Mouse (Mus musculus) heart, embryonic 11.5 days (tissue): Measurements from ENCODE around the gene Bloc1s1. TPM values are rescaled to one million over a fixed set of nuclear protein-coding genes. Genes with fewer than 3 reads are reported as not detected.
A peak's percentile ranks its signal among the peaks of the same experiment; 100 is the strongest.

Experiments
- ATAC-seq: fragments of 200-750 bp; cut with Nextera tagmentation; replicated peaks from 2 replicates; pipeline ENCODE4 v1.8.0; 2017; ENCODE audit warnings: moderate library complexity; ENCODE audit not compliant: insufficient number of reproducible peaks, low FRiP score, low TSS enrichment
- H3K27ac ChIP-seq: fragments of 300-500 bp; sonication (generic); 2 replicates; pipeline ENCODE4 v1.5.1; 2014; ENCODE audit warnings: mild to moderate bottlenecking, low read depth, low read length
- H3K27me3 ChIP-seq: fragments of 300-500 bp; sonication (generic); 2 replicates; pipeline ENCODE4 v1.6.1; 2014; ENCODE audit warnings: mild to moderate bottlenecking, low read length, mixed read lengths; ENCODE audit not compliant: control insufficient read depth, insufficient read depth
- H3K36me3 ChIP-seq: fragments of 300-500 bp; sonication (generic); 2 replicates; pipeline ENCODE4 v1.6.1; 2014; ENCODE audit warnings: mild to moderate bottlenecking, low read length, moderate library complexity, mixed read lengths; ENCODE audit not compliant: control insufficient read depth, insufficient read depth
- H3K4me1 ChIP-seq: fragments of 300-500 bp; sonication (generic); 2 replicates; pipeline ENCODE4 v1.6.1; 2014; ENCODE audit warnings: low read length; ENCODE audit not compliant: control insufficient read depth, insufficient read depth
- H3K4me2 ChIP-seq: fragments of 300-500 bp; sonication (generic); 2 replicates; pipeline ENCODE4 v1.6.1; 2014; ENCODE audit warnings: mild to moderate bottlenecking, moderate library complexity
- H3K4me3 ChIP-seq: fragments of 300-500 bp; sonication (generic); 2 replicates; pipeline ENCODE4 v1.5.1; 2014; ENCODE audit warnings: low read depth, low read length
- H3K9ac ChIP-seq: fragments of 300-500 bp; sonication (generic); 2 replicates; pipeline ENCODE4 v1.6.1; 2014; ENCODE audit warnings: mild to moderate bottlenecking, low read depth, low read length, moderate library complexity
- H3K9me3 ChIP-seq: fragments of 300-500 bp; sonication (generic); replicated peaks from 2 replicates; pipeline ENCODE4 v1.6.1; 2016; ENCODE audit warnings: low read length; ENCODE audit not compliant: control insufficient read depth
- WGBS: fragments of 180-500 bp; shearing (Covaris S2); extraction: QIAGEN DNeasy Blood & Tissue Kit; methylation state at CpG from one replicate; pipeline ENCODE4 v1.1.7; 2014; ENCODE audit not compliant: insufficient replicate concordance; 5-methylcytosine and 5-hydroxymethylcytosine counted together
- polyA plus RNA-seq: library from polyadenylated mRNA; unstranded; fragments of >200 nt; fragmentation: Nextera tagmentation; extraction: Ambion mirVana; gene quantifications from 2 replicates; pipeline ENCODE4 v1.2.1, GENCODE M21; 2014

The Bloc1s1 gene
- polyA plus RNA-seq, 1 experiment from 2014 or later = 206 TPM

GRCm38 (mm10) chr10:128896807-128897206 lies 27.0 kb downstream of the Bloc1s1 start:
- 33% methylated on average over 1 of the region's 1 CpGs for WGBS
- ATAC-seq = no peak

GRCm38 (mm10) chr10:128895952-128896693 lies 27.7 kb downstream of the Bloc1s1 start:
- Histone ChIP-seq H3K4me3 (peak overlapping the region; percentile 18), H3K9ac (no peak overlapping the region)
- ATAC-seq = no peak

More at GRCm38 (mm10) chr10:128896807-128897206, 27.0 kb downstream of the Bloc1s1 start:
- 0 out of 2 replicates have a peak, but pooled peaks cover 2% of the 10 kb centered on the region for H3K4me1 ChIP-seq
- no peak overlapping the region for H3K4me3 ChIP-seq
- peaks cover 24% of the 10 kb centered on the region for H3K27me3 ChIP-seq
- H3K9ac ChIP-seq = no peak overlapping the region
- H3K9me3 ChIP-seq = no peaks in the 10 kb centered on the region
- no peak overlapping the region for H3K4me2 ChIP-seq
- H3K27ac ChIP-seq = no peak overlapping the region
- H3K36me3 ChIP-seq = no peaks in the 10 kb centered on the region

DNA sequence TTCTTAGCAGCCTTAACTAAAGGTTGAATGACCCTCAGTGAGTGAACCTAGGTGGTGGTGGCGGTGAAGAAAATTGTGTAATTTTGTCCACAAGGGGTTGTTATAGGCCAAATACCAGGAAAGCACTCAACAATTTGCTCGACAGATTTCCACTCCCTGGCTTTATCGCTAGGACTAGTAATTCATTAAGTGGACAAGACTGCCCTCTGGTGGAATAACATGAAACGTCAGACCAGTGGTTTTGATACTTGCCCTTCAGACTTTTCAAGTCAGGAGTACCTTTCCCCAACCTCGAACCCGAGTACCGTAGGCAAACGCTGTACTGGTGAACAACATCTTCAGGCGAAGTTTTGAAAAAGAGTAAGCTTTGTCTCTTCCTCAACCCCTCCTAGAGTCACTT lies 28.4 kb downstream of the Bloc1s1 start:
- peak overlapping the region; percentile 18 for H3K4me3 ChIP-seq
- no peak overlapping the region for H3K27ac ChIP-seq
- under 1% methylated on average over 9 of the region's 9 CpGs for WGBS
- no peak overlapping the region for H3K9ac ChIP-seq
- H3K27me3 ChIP-seq = peaks cover 24% of the 10 kb centered on the region
- H3K36me3 ChIP-seq = no peaks in the 10 kb centered on the region
- peaks cover 5% of the 10 kb centered on the region for H3K4me1 ChIP-seq
- H3K4me2 ChIP-seq = peak overlapping the region; percentile 48
- no peaks in the 10 kb centered on the region for H3K9me3 ChIP-seq
- ATAC-seq = no peak

More at GRCm38 (mm10) chr10:128895952-128896693, 27.7 kb downstream of the Bloc1s1 start:
- Histone ChIP-seq H3K27ac (no peak overlapping the region), H3K27me3 (peaks cover 24% of the 10 kb centered on the region), H3K36me3 (no peaks in the 10 kb centered on the region), H3K4me2 (peak overlapping the region; percentile 48), H3K4me1 (0 out of 2 replicates have a peak, but pooled peaks cover 2% of the 10 kb centered on the region), H3K9me3 (no peaks in the 10 kb centered on the region)
- WGBS = 2% methylated on average over 17 of the region's 17 CpGs

- Histone ChIP-seq H3K9ac (peak overlapping the region; percentile 82), H3K4me3 (peak overlapping the region; percentile 78), H3K9me3 (no peaks in the 10 kb centered on the region), H3K36me3 (0 out of 2 replicates have a peak, but pooled peaks cover 2% of the 10 kb centered on the region), H3K27me3 (peaks cover 21% of the 10 kb centered on the region), H3K4me2 (peak overlapping the region; percentile 93), H3K27ac (no peak overlapping the region), H3K4me1 (peaks cover 19% of the 10 kb centered on the region)
- WGBS = 1% methylated on average over 9 of the region's 9 CpGs
- ATAC-seq = no peak
These were observed 31.6 kb downstream of the Bloc1s1 start for GRCm38 (mm10) chr10:128892246-128892645.

DNA sequence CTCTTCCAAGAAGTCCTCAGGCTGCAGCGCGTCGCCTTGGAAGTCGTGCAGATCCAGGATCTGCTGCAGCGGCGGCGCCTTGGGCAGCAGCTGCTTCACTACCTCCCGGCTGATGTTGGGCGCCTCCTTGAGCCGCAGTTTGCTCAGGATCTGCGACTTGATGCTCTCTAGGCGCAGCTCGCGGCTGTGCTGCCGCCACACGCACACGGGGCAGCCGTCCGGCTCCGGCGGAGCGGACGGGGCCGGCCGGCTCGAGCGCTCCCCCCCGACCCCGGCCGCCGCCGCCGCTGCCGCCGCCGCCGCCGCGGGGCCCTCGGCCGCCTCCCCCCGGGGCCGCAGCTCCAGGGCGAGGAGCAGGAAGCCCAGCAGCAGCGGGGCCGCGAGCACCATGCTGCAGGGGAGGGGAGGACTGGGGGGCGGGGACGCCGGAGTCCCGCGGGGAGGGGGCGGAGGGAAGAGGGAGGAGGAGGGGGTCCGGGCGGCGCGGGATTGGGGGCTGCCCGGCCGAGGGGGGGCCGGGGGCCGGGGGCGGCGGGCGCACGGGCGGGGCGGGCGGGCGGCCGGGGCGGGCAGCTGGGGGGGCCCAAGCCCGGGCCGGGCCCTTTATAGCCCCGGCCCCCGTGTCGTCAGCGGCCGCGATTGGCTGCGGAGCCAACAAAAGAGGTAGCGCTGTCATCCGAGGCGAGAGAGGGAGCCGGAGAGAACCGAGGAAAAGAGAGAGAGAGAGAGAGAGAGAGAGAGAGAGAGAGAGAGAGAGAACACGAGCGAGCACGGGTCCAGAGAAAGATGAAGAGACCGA lies 32.3 kb downstream of the Bloc1s1 start, which contains the start of gene Gdf11:
Gene Gdf11 (minus strand): TSS at position 423 of the 799 bp plus-strand sequence.
- Histone ChIP-seq H3K4me3 (peak within 1 kb of the TSS; percentile 78), H3K4me1 (peaks cover 22% of the 10 kb centered on the region)
- WGBS = under 1% methylated on average over 68 of the region's 89 CpGs

DNA sequence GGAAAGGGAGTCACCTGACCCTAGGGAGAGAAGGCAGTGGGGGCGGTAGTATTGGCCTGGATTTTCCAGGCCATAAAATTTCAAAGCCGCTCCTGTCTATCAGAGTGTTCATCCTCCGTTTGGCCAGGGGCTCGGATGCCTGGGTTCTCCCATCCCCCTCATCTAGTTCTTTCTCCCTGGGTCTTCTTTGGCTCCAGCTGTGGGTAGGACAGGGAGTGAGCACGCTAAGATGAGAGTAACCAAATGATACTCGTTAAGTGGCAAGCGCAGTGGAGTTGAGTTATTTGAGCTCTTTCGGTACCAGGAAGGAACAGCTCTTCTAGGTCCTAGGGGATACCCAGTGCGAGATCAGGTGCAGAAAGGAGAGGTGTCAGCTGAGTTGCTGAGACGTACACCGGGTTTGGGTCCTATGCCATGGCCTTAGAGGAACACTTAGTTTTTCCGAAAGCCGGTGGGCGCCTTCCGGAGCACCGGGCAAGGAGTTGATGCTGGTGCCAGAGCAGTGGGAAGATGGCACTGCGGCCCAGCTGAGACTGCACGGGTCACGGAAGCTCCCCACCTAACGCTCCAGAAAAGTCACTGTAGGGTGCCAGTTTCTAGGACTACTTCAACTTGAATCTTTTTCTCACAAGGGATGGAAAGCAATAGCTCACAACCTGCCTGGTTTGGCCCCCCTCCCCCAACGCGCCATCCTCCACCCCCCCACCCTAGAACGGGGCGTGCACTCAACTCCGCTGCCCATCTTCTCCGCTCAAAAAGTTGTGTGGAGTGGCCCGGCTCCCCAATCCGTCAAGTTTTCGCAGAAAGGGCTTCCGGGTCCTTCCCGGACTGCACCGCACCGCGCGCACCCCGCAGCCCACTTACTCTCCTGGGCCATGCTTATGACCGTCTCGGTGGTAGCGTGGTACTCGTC lies 33.2 kb downstream of the Bloc1s1 start:
- Histone ChIP-seq H3K4me2 (peak overlapping the region; percentile 93), H3K9ac (peak overlapping the region; percentile 82), H3K4me3 (peak overlapping the region; percentile 78), H3K36me3 (0 out of 2 replicates have a peak, but pooled peaks cover 2% of the 10 kb centered on the region), H3K27me3 (peaks cover 10% of the 10 kb centered on the region; the same call in 1 of the 2 replicates), H3K4me1 (peaks cover 22% of the 10 kb centered on the region), H3K27ac (peak overlapping the region; percentile 82), H3K9me3 (no peaks in the 10 kb centered on the region)
- WGBS = under 1% methylated on average over 40 of the region's 40 CpGs
- ATAC-seq = peak; percentile 12; the same call in 1 of the 2 replicates

More for the DNA sequence above, 32.3 kb downstream of the Bloc1s1 start, which contains the start of gene Gdf11:
- peak within 1 kb of the TSS; percentile 82 for H3K27ac ChIP-seq
- H3K36me3 ChIP-seq = 0 out of 2 replicates have a peak, but pooled peaks cover 2% of the 10 kb centered on the region
- peak within 1 kb of the TSS; percentile 93 for H3K4me2 ChIP-seq
- ATAC-seq = peak; percentile 60
- no peaks in the 10 kb centered on the region for H3K9me3 ChIP-seq
- H3K27me3 ChIP-seq = peaks cover 16% of the 10 kb centered on the region; the same call in 1 of the 2 replicates
- peak within 1 kb of the TSS; percentile 82 for H3K9ac ChIP-seq

- 0 out of 2 replicates have a peak, but pooled peaks cover 2% of the 10 kb centered on the region for H3K36me3 ChIP-seq
- H3K4me2 ChIP-seq = peak overlapping the region; percentile 93
- H3K27me3 ChIP-seq = peaks cover 10% of the 10 kb centered on the region; the same call in 1 of the 2 replicates
- peak overlapping the region; percentile 71; the same call in 1 of the 2 replicates for H3K27ac ChIP-seq
- 20% methylated on average over 2 of the region's 2 CpGs for WGBS
- H3K9me3 ChIP-seq = no peaks in the 10 kb centered on the region
- peaks cover 22% of the 10 kb centered on the region for H3K4me1 ChIP-seq
- no peak for ATAC-seq
- peak overlapping the region; percentile 78 for H3K4me3 ChIP-seq
- peak overlapping the region; percentile 82; the same call in 1 of the 2 replicates for H3K9ac ChIP-seq
These were observed 34.0 kb downstream of the Bloc1s1 start for GRCm38 (mm10) chr10:128889846-128890245.
